Mouse (Mus musculus): ENCODE results near the gene Zwilch. TPM values are rescaled to one million over a fixed set of nuclear protein-coding genes. Genes with fewer than 3 reads are reported as not detected.
A peak's percentile ranks its signal among the peaks of the same experiment; 100 is the strongest.

The Zwilch gene
- polyA plus RNA-seq, 1 experiment from 2014 or later: 27.9 TPM

DNA sequence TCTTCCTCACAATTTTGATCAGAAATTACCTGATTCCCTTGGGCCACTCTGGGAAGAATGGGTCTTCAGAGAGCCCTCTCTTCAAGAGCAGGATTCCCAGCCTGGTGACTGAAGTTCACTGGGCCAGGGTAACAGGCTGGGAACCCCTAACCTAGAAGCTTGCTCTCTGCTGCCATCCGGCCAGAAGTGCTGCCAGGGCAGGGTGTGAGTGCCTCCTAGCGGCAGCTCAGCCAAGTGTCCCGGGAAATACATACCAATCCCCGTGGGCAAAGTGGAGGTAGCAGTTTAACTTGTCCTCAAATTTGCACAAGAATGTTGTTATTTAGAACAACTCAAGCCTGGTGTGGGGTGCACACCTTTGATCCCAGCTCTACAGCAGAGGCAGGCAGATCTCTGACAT lies 72.5 kb downstream of the Zwilch start:
- Histone ChIP-seq H3K27ac (ENCODE audit: low read length) (no peak overlapping the region), H3K36me3 (ENCODE audit: control insufficient read depth, insufficient read depth, low read length) (no peaks in the 10 kb centered on the region), H3K27me3 (ENCODE audit: control insufficient read depth, insufficient read depth, low read depth, low read length) (no peaks in the 10 kb centered on the region), H3K9ac (ENCODE audit: low read length) (no peak overlapping the region), H3K4me2 (ENCODE audit: low read depth, low read length) (no peak overlapping the region), H3K9me3 (ENCODE audit: control insufficient read depth, low read length) (no peaks in the 10 kb centered on the region), H3K4me3 (ENCODE audit: low read length) (no peak overlapping the region), H3K4me1 (replicated peaks; ENCODE audit: control insufficient read depth, insufficient read depth, low read length) (peaks cover 6% of the 10 kb centered on the region; the same call in 1 of the 2 replicates)
- ATAC-seq (ENCODE audit: low read depth): peak; percentile 51; the same call in 1 of the 2 replicates
- WGBS: under 1% methylated on average over 4 of the region's 4 CpGs

DNA sequence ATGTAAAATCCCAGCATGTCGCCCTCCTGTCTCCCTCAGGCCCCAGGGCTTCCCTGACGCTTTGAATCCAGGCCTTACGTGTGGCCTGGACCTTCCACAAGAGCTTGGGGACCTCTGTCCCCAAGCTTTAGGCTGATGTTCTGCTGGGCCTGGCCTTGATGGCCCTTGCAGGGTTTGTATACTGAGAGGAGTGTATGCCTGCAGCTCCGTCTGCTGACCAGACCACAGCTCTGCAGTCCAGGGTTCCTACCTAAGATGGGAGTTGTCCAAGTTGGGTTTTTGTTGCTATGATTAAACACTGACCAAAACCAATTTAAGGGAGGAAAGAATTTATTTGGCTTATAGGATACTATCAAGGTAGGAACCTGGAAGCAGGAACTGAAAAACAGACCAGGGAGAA lies 74.6 kb downstream of the Zwilch start:
- Histone ChIP-seq H3K4me3 (ENCODE audit: low read length) (no peak overlapping the region), H3K27me3 (ENCODE audit: control insufficient read depth, insufficient read depth, low read depth, low read length) (no peaks in the 10 kb centered on the region), H3K27ac (ENCODE audit: low read length) (no peak overlapping the region), H3K9me3 (ENCODE audit: control insufficient read depth, low read length) (no peaks in the 10 kb centered on the region), H3K36me3 (ENCODE audit: control insufficient read depth, insufficient read depth, low read length) (no peaks in the 10 kb centered on the region), H3K4me1 (replicated peaks; ENCODE audit: control insufficient read depth, insufficient read depth, low read length) (peaks cover 26% of the 10 kb centered on the region), H3K4me2 (ENCODE audit: low read depth, low read length) (no peak overlapping the region), H3K9ac (ENCODE audit: low read length) (0 out of 2 replicates have a peak overlapping the region, but pooled peaks have one; percentile 5)
- 67% methylated on average over 4 of the region's 4 CpGs for WGBS
- no peak for ATAC-seq (ENCODE audit: low read depth)

DNA sequence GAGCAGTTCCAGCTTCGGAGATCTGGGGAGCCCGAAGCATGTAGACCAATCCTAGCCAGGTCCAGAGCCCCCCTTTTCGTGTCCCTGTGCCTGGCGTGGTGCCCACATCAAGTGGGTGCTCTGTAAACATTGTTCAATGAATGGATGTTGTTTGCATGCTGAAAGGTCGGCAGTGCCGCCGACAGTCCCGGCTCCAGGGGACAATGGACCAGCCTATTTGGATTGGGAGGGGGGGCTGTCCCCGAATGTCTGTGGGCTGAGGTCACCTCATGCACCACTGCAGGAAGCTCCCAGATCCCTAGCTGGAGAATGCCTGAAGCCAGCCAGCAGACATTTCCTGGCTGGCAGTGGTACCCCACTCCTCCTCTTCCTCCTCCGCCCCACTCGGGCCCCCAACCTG lies 78.8 kb downstream of the Zwilch start:
- peak; percentile 79 for ATAC-seq (ENCODE audit: low read depth)
- Histone ChIP-seq H3K4me1 (replicated peaks; ENCODE audit: control insufficient read depth, insufficient read depth, low read length) (peaks cover 33% of the 10 kb centered on the region), H3K9me3 (ENCODE audit: control insufficient read depth, low read length) (no peaks in the 10 kb centered on the region), H3K27ac (ENCODE audit: low read length) (peak overlapping the region; percentile 88), H3K4me2 (ENCODE audit: low read depth, low read length) (peak overlapping the region; percentile 12; the same call in 1 of the 2 replicates), H3K27me3 (ENCODE audit: control insufficient read depth, insufficient read depth, low read depth, low read length) (no peaks in the 10 kb centered on the region), H3K36me3 (ENCODE audit: control insufficient read depth, insufficient read depth, low read length) (no peaks in the 10 kb centered on the region), H3K9ac (ENCODE audit: low read length) (peak overlapping the region; percentile 22), H3K4me3 (ENCODE audit: low read length) (no peak overlapping the region)
- WGBS: 28% methylated on average over 11 of the region's 11 CpGs

DNA sequence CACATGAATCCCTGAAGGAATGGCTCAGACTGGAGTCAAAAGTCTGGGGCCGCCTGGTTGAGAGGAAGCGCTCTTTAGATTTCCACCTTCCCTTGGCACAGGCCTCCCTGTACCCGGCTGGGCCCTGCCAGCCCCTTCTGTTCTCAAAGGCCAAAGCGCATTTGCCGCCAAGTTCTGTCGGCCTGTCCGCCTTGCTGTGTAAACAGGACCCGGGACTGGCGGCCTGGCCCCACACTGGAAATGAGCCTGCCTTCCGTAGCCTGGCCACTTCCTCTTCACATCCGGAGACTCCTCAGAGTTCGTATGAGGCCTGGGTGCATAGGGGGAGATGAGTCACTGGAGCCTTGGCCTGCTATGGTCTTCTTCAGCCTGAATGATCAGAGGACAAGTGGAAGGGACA lies 83.9 kb downstream of the Zwilch start:
- ATAC-seq (ENCODE audit: low read depth): peak; percentile 48
- H3K9ac ChIP-seq (ENCODE audit: low read length): peak overlapping the region; percentile 44; the same call in 1 of the 2 replicates

DNA sequence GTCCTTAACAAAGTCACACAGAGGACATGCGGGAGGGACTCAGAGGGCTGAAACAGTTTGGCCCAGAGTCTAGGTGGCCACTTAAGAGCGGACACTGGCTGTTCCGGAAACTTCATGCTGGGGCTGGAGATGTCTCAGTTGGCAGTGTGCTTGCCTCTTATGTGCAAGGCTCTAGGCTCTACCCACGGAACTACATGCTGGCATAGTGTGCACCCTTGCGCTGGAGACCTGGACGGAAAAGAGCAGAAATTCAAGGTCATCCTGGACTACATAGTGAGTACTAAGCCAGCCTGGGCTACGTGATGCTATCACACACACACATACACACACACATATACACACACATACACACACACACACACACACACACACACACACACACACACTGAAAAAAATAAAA lies 84.6 kb downstream of the Zwilch start:
- H3K4me1 ChIP-seq (replicated peaks; ENCODE audit: control insufficient read depth, insufficient read depth, low read length): peaks cover 43% of the 10 kb centered on the region

More for the DNA sequence above, 83.9 kb downstream of the Zwilch start:
- Histone ChIP-seq H3K9me3 (ENCODE audit: control insufficient read depth, low read length) (no peaks in the 10 kb centered on the region), H3K4me3 (ENCODE audit: low read length) (no peak overlapping the region), H3K27me3 (ENCODE audit: control insufficient read depth, insufficient read depth, low read depth, low read length) (no peaks in the 10 kb centered on the region), H3K27ac (ENCODE audit: low read length) (peak overlapping the region; percentile 83), H3K36me3 (ENCODE audit: control insufficient read depth, insufficient read depth, low read length) (no peaks in the 10 kb centered on the region), H3K4me1 (replicated peaks; ENCODE audit: control insufficient read depth, insufficient read depth, low read length) (peaks cover 43% of the 10 kb centered on the region), H3K4me2 (ENCODE audit: low read depth, low read length) (no peak overlapping the region)
- 22% methylated on average over 12 of the region's 12 CpGs for WGBS

DNA sequence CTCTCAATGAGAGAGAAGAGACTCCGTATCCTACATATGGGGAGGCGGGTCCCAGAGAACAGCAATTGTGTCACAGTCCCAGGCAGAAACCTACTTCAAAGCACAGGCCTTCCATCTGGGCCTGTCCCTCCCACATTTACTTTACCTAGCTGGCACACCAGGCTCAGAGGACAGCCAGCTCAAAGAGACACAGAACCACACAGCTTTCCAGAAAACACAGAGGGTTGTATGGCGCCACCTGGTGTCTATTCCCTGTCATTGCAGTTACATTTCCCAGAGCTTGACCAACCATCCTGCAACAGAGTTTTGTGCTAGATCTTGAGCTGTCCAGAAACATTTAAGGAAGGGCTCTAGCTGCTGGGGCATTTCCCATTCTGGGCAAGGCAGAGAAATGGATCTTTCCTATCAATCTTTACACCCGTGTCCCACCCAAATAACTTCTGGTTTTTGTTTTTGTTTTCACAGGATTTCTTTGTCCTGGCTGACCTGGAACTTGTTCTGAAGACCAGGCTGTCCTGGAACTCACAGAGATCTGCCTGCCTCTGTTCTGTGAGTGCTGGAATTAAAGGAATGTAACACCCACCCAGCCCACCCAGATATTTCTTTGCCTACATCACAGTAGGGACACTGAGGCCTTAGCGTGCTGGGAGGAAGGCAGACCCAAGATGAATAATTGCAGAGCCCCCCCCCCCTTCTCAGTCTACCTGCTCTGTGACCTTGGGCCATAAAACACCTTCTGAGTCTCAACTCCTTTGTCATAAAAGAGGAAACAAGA lies 85.3 kb downstream of the Zwilch start:
- Histone ChIP-seq H3K4me3 (ENCODE audit: low read length) (no peak overlapping the region), H3K9ac (ENCODE audit: low read length) (no peak overlapping the region), H3K4me1 (replicated peaks; ENCODE audit: control insufficient read depth, insufficient read depth, low read length) (peaks cover 44% of the 10 kb centered on the region), H3K27me3 (ENCODE audit: control insufficient read depth, insufficient read depth, low read depth, low read length) (no peaks in the 10 kb centered on the region), H3K27ac (ENCODE audit: low read length) (peak overlapping the region; percentile 83), H3K4me2 (ENCODE audit: low read depth, low read length) (no peak overlapping the region), H3K9me3 (ENCODE audit: control insufficient read depth, low read length) (no peaks in the 10 kb centered on the region), H3K36me3 (ENCODE audit: control insufficient read depth, insufficient read depth, low read length) (no peaks in the 10 kb centered on the region)
- ATAC-seq (ENCODE audit: low read depth): peak; percentile 30; the same call in 1 of the 2 replicates
- 34% methylated on average over 5 of the region's 5 CpGs for WGBS

More for the DNA sequence above, 84.6 kb downstream of the Zwilch start:
- 82% methylated on average over 7 of the region's 7 CpGs for WGBS
- no peak overlapping the region for H3K4me3 ChIP-seq (ENCODE audit: low read length)
- no peak for ATAC-seq (ENCODE audit: low read depth)
- H3K36me3 ChIP-seq (ENCODE audit: control insufficient read depth, insufficient read depth, low read length): no peaks in the 10 kb centered on the region
- peak overlapping the region; percentile 83 for H3K27ac ChIP-seq (ENCODE audit: low read length)
- no peak overlapping the region; the same call in 1 of the 2 replicates for H3K9ac ChIP-seq (ENCODE audit: low read length)
- H3K4me2 ChIP-seq (ENCODE audit: low read depth, low read length): no peak overlapping the region
- H3K9me3 ChIP-seq (ENCODE audit: control insufficient read depth, low read length): no peaks in the 10 kb centered on the region
- H3K27me3 ChIP-seq (ENCODE audit: control insufficient read depth, insufficient read depth, low read depth, low read length): no peaks in the 10 kb centered on the region

Other genes with a start within 250 kb of the Zwilch start
- gene Smad6, start 151.0 kb downstream of the Zwilch start, polyA plus RNA-seq (2015; fragmentation: Nextera tagmentation; extraction: Ambion mirVana): 6.8 and 8.6 TPM in 2 replicates
- gene Lctl, start 56.0 kb downstream of the Zwilch start, polyA plus RNA-seq (2015; fragmentation: Nextera tagmentation; extraction: Ambion mirVana): not detected in 2 replicates
- 1,101 and 1,112 TPM in 2 replicates for gene Rpl4, start 271 bp upstream of the Zwilch start, polyA plus RNA-seq (2015; fragmentation: Nextera tagmentation; extraction: Ambion mirVana)
- 28.5 and 34.2 TPM in 2 replicates for gene Snapc5, start 6.2 kb upstream of the Zwilch start, polyA plus RNA-seq (2015; fragmentation: Nextera tagmentation; extraction: Ambion mirVana)
- gene Uchl4, start 62.1 kb upstream of the Zwilch start, polyA plus RNA-seq (2015; fragmentation: Nextera tagmentation; extraction: Ambion mirVana): 1.4 and 3.9 TPM in 2 replicates
- gene Map2k1, start 80.5 kb upstream of the Zwilch start, polyA plus RNA-seq (2015; fragmentation: Nextera tagmentation; extraction: Ambion mirVana): 66.5 and 66.7 TPM in 2 replicates
- gene Tipin, start 108.5 kb upstream of the Zwilch start, polyA plus RNA-seq (2015; fragmentation: Nextera tagmentation; extraction: Ambion mirVana): 206 and 224 TPM in 2 replicates
- 20.9 and 21.4 TPM in 2 replicates for gene Dis3l, start 168.2 kb upstream of the Zwilch start, polyA plus RNA-seq (2015; fragmentation: Nextera tagmentation; extraction: Ambion mirVana)
- 1.2 and 1.3 TPM in 2 replicates for gene Megf11, start 212.5 kb upstream of the Zwilch start, polyA plus RNA-seq (2015; fragmentation: Nextera tagmentation; extraction: Ambion mirVana)